Mouse (Mus musculus) ES-Bruce4 (cell line): Measurements from ENCODE around the gene Camk2d. TPM values are rescaled to one million over a fixed set of nuclear protein-coding genes. Genes with fewer than 3 reads are reported as not detected.

Experiments used
- H3K27ac ChIP-seq: 2 replicates; pipeline ENCODE4 v1.5.1; 2012; ENCODE audit warnings: low read length, inconsistent platforms; ENCODE audit not compliant: insufficient read depth
- H3K27me3 ChIP-seq: 2 replicates; pipeline ENCODE4 v1.6.1; 2012; ENCODE audit warnings: mild to moderate bottlenecking, low read length, inconsistent platforms; ENCODE audit not compliant: control insufficient read depth, poor library complexity, insufficient read depth, severe bottlenecking
- H3K36me3 ChIP-seq: 2 replicates; pipeline ENCODE4 v1.6.1; 2012; ENCODE audit warnings: inconsistent platforms, mild to moderate bottlenecking, low read length, moderate library complexity; ENCODE audit not compliant: control insufficient read depth, poor library complexity, insufficient read depth, severe bottlenecking
- H3K4me1 ChIP-seq: one replicate; pipeline ENCODE4 v1.8.1; 2011; ENCODE audit warnings: low read length; ENCODE audit not compliant: control insufficient read depth, insufficient read depth
- H3K4me3 ChIP-seq: 2 replicates; pipeline ENCODE4 v1.5.1; 2011; ENCODE audit warnings: low read depth, mild to moderate bottlenecking, low read length
- H3K9ac ChIP-seq: 2 replicates; pipeline ENCODE4 v1.6.1; 2012; ENCODE audit warnings: low read depth, mild to moderate bottlenecking, inconsistent platforms; ENCODE audit not compliant: poor library complexity, severe bottlenecking
- H3K9me3 ChIP-seq: replicated peaks from 2 replicates; pipeline ENCODE4 v1.6.1; 2012; ENCODE audit warnings: mild to moderate bottlenecking, low read length, inconsistent platforms; ENCODE audit not compliant: control insufficient read depth, poor library complexity, insufficient read depth, severe bottlenecking
- CTCF ChIP-seq: IDR thresholded peaks from one replicate; pipeline ENCODE4 v1.8.1; 2011; ENCODE audit warnings: low read depth, low read length
- EP300 ChIP-seq: IDR thresholded peaks from 2 replicates; pipeline ENCODE4 v1.6.1; 2011; ENCODE audit warnings: low read depth, low read length; ENCODE audit not compliant: insufficient read depth
- POLR2A ChIP-seq: IDR thresholded peaks from one replicate; pipeline ENCODE4 v1.8.1; 2011; ENCODE audit warnings: low read length; ENCODE audit not compliant: insufficient read depth
- polyA plus RNA-seq: library from polyadenylated mRNA; stranded (reverse); fragments of >200 nt; gene quantifications from 2 replicates; pipeline ENCODE4 v1.2.4, GENCODE M21; 2011; ENCODE audit warnings: low read depth; ENCODE audit not compliant: missing spikeins, insufficient read depth, insufficient read length

Camk2d gene
- polyA plus RNA-seq, 1 experiment, result 32.9 TPM

GRCm38 (mm10) chr3:126822374-126822773 lies 226.3 kb downstream of the Camk2d start:
- Histone ChIP-seq H3K4me3 (no peak overlapping the region), H3K27me3 (no peaks in the 10 kb centered on the region), H3K9me3 (no peaks in the 10 kb centered on the region), H3K9ac (no peak overlapping the region), H3K4me1 (no peaks in the 10 kb centered on the region), H3K27ac (no peak overlapping the region), H3K36me3 (no peaks in the 10 kb centered on the region)
- TF ChIP-seq CTCF, result no peak
- no peak for TF ChIP-seq EP300
- TF ChIP-seq POLR2A, result no peak

GRCm38 (mm10) chr3:126824930-126825329 lies 228.8 kb downstream of the Camk2d start:
- H3K9ac ChIP-seq, result no peak overlapping the region
- no peaks in the 10 kb centered on the region for H3K27me3 ChIP-seq
- H3K9me3 ChIP-seq, result no peaks in the 10 kb centered on the region
- H3K36me3 ChIP-seq, result no peaks in the 10 kb centered on the region
- H3K4me3 ChIP-seq, result no peak overlapping the region
- H3K4me1 ChIP-seq, result no peaks in the 10 kb centered on the region
- no peak overlapping the region for H3K27ac ChIP-seq
- TF ChIP-seq POLR2A (no peak), EP300 (no peak), CTCF (no peak)

- H3K36me3 ChIP-seq, result no peaks in the 10 kb centered on the region
- no peak overlapping the region for H3K9ac ChIP-seq
- no peak overlapping the region for H3K27ac ChIP-seq
- no peaks in the 10 kb centered on the region for H3K4me1 ChIP-seq
- H3K4me3 ChIP-seq, result no peak overlapping the region
- TF ChIP-seq POLR2A (no peak), EP300 (no peak), CTCF (no peak)
- H3K9me3 ChIP-seq, result no peaks in the 10 kb centered on the region
- no peaks in the 10 kb centered on the region for H3K27me3 ChIP-seq
Measured at GRCm38 (mm10) chr3:126826172-126826571, 230.1 kb downstream of the Camk2d start.

- Histone ChIP-seq H3K27ac (no peak overlapping the region), H3K9ac (no peak overlapping the region), H3K4me1 (no peaks in the 10 kb centered on the region), H3K27me3 (no peaks in the 10 kb centered on the region), H3K36me3 (no peaks in the 10 kb centered on the region), H3K4me3 (no peak overlapping the region), H3K9me3 (no peaks in the 10 kb centered on the region)
- TF ChIP-seq CTCF (no peak), EP300 (no peak), POLR2A (no peak)
Measured at GRCm38 (mm10) chr3:126827900-126828299, 231.8 kb downstream of the Camk2d start.

- Histone ChIP-seq H3K9me3 (no peaks in the 10 kb centered on the region), H3K27me3 (no peaks in the 10 kb centered on the region)
Measured at GRCm38 (mm10) chr3:126829817-126830216, 233.7 kb downstream of the Camk2d start.

GRCm38 (mm10) chr3:126831418-126832138 lies 235.5 kb downstream of the Camk2d start:
- TF ChIP-seq CTCF (no peak), EP300 (no peak), POLR2A (no peak)
- no peak overlapping the region for H3K4me3 ChIP-seq
- no peak overlapping the region for H3K9ac ChIP-seq
- H3K9me3 ChIP-seq, result no peaks in the 10 kb centered on the region
- no peaks in the 10 kb centered on the region for H3K27me3 ChIP-seq
- H3K36me3 ChIP-seq, result no peaks in the 10 kb centered on the region
- no peak overlapping the region for H3K27ac ChIP-seq
- no peaks in the 10 kb centered on the region for H3K4me1 ChIP-seq

More at GRCm38 (mm10) chr3:126829817-126830216, 233.7 kb downstream of the Camk2d start:
- Histone ChIP-seq H3K36me3 (no peaks in the 10 kb centered on the region), H3K4me3 (no peak overlapping the region), H3K9ac (no peak overlapping the region), H3K27ac (no peak overlapping the region), H3K4me1 (no peaks in the 10 kb centered on the region)
- no peak for TF ChIP-seq POLR2A
- TF ChIP-seq EP300, result no peak
- TF ChIP-seq CTCF, result no peak
